Mouse (Mus musculus) E14TG2a.4 (cell line): Measurements from ENCODE around the gene Nhsl1.
A peak's percentile ranks its signal among the peaks of the same experiment; 100 is the strongest.

Experiments
- CTCF ChIP-seq: conservative IDR thresholded peaks from 2 replicates; pipeline ENCODE4 v1.5.1; 2014; ENCODE audit warnings: low read length
- NANOG ChIP-seq: IDR thresholded peaks from 2 replicates; pipeline ENCODE4 v1.6.1; 2014; ENCODE audit warnings: borderline replicate concordance, low read length, mixed read lengths

GRCm38 (mm10) chr10:18418160-18418559 is 99.4 kb downstream of the Nhsl1 start:
- TF ChIP-seq CTCF (no peak), NANOG (peak; percentile 75; the same call in 1 of the 2 replicates)
